Comparison of ENCODE assay signal across 27 mouse cellular contexts in genomic region chr14:8511276-8511675, GRCm38 (mm10).
A peak's percentile ranks its signal among the peaks of the same experiment; 100 is the strongest.
DNase-seq lines count a peak whose midpoint lies in the region; ATAC-seq and TF ChIP-seq lines count a peak whose summit lies in the region.
"Had no signal": no experiment of that assay in that cellular context is flagged by ENCODE, and none has a peak within 500 bp of the region (broad histone marks: within the 10 kb centered on the region; RNA-seq: fewer than 3 reads in every experiment).

No protein-coding gene starts in this region.

- peak overlapping the region; percentile 88 for H3K27ac ChIP-seq in forebrain, embryonic 15.5 days (replicated peaks)
- no peak overlapping the region for H3K27ac ChIP-seq in stomach, postnatal 0 days (replicated peaks)
- H3K27ac ChIP-seq: embryonic facial prominence, embryonic 10.5 days; embryonic facial prominence, embryonic 15.5 days; heart, embryonic 10.5 days; heart, embryonic 15.5 days; kidney, embryonic 15.5 days; limb, embryonic 12.5 days; lung, embryonic 15.5 days had no signal

- H3K4me3 ChIP-seq in forebrain, embryonic 15.5 days, result no peak overlapping the region
- no peak overlapping the region for H3K4me3 ChIP-seq in stomach, postnatal 0 days (ENCODE audit: low read depth, low read length)
- H3K4me3 ChIP-seq: embryonic facial prominence, embryonic 10.5 days; embryonic facial prominence, embryonic 15.5 days; heart, embryonic 10.5 days; heart, embryonic 15.5 days; kidney, embryonic 15.5 days; limb, embryonic 12.5 days; lung, embryonic 15.5 days had no signal

- peak; percentile 83 for ATAC-seq in forebrain, embryonic 15.5 days (replicated peaks)
- no peak for ATAC-seq in stomach, postnatal 0 days (ENCODE audit: low FRiP score, low TSS enrichment)
- ATAC-seq: hindbrain, embryonic 16.5 days; midbrain, embryonic 16.5 days; Patski had no signal

- no peak overlapping the region for H3K4me2 ChIP-seq in forebrain, embryonic 15.5 days (replicated peaks)
- no peak overlapping the region for H3K4me2 ChIP-seq in stomach, postnatal 0 days (replicated peaks; ENCODE audit: low read depth)
- H3K4me2 ChIP-seq: embryonic facial prominence, embryonic 15.5 days; heart, embryonic 15.5 days; kidney, embryonic 15.5 days; limb, embryonic 12.5 days; lung, embryonic 15.5 days; midbrain, embryonic 11.5 days had no signal

- H3K27me3 ChIP-seq in forebrain, embryonic 15.5 days, result no peaks in the 10 kb centered on the region
- no peaks in the 10 kb centered on the region for H3K27me3 ChIP-seq in stomach, postnatal 0 days (ENCODE audit: control insufficient read depth, insufficient read depth, low read length)
- H3K27me3 ChIP-seq: embryonic facial prominence, embryonic 15.5 days; heart, embryonic 15.5 days; kidney, embryonic 15.5 days; limb, embryonic 12.5 days; lung, embryonic 15.5 days had no signal

- no peak overlapping the region for H3K9ac ChIP-seq in forebrain, embryonic 15.5 days (replicated peaks)
- no peak overlapping the region for H3K9ac ChIP-seq in stomach, postnatal 0 days (ENCODE audit: low read length)
- H3K9ac ChIP-seq: embryonic facial prominence, embryonic 15.5 days; heart, embryonic 15.5 days; kidney, embryonic 15.5 days; limb, embryonic 12.5 days; lung, embryonic 15.5 days had no signal

- no peak for TF ChIP-seq EP300 in stomach, postnatal 0 days (optimal IDR thresholded peaks at IDR 0.05)

- H3K36me3 ChIP-seq in forebrain, embryonic 15.5 days, result no peaks in the 10 kb centered on the region
- no peaks in the 10 kb centered on the region for H3K36me3 ChIP-seq in stomach, postnatal 0 days (ENCODE audit: control insufficient read depth, insufficient read depth, low read length)
- H3K36me3 ChIP-seq: embryonic facial prominence, embryonic 10.5 days; embryonic facial prominence, embryonic 15.5 days; heart, embryonic 10.5 days; heart, embryonic 15.5 days; kidney, embryonic 15.5 days; limb, embryonic 12.5 days; lung, embryonic 15.5 days had no signal

- peak; percentile 14 to 72 for DNase-seq in layer of hippocampus, adult 18-20 months (ENCODE audit: low spot score in 2 of 2)
- DNase-seq in layer of hippocampus, adult 11-12 months (ENCODE audit: low spot score), result no peak
- DNase-seq in right cerebral cortex, postnatal 36 days (ENCODE audit: low spot score in 2 of 2), result peak; percentile 11 to 24
- no peak for DNase-seq in right cerebral cortex, postnatal 14 days
- no peak for DNase-seq in stomach, postnatal 0 days (ENCODE audit: low spot score)
- DNase-seq in ovary, postnatal 10 days (ENCODE audit: low spot score), result no peak
- DNase-seq in gastrocnemius, postnatal 10 days, result no peak
- DNase-seq: adrenal gland, postnatal 14 days; cerebellum, adult 2 months; cerebellum, postnatal 14 days; gastrocnemius, postnatal 25 days; kidney, adult 18-20 months; kidney, postnatal 25 days; right cerebral cortex, adult 18-20 months; thymus, postnatal 14 days had no signal

- no peak for TF ChIP-seq CTCF in stomach, postnatal 0 days (IDR thresholded peaks at IDR 0.05; ENCODE audit: low read depth)

- H3K9me3 ChIP-seq in forebrain, embryonic 15.5 days, result no peaks in the 10 kb centered on the region
- H3K9me3 ChIP-seq in stomach, postnatal 0 days (ENCODE audit: control insufficient read depth, low read length), result no peaks in the 10 kb centered on the region
- H3K9me3 ChIP-seq: embryonic facial prominence, embryonic 10.5 days; embryonic facial prominence, embryonic 15.5 days; heart, embryonic 10.5 days; heart, embryonic 15.5 days; kidney, embryonic 15.5 days; limb, embryonic 12.5 days; lung, embryonic 15.5 days had no signal

- 25% methylated on average over 4 of the region's 4 CpGs for WGBS in forebrain, embryonic 15.5 days
- WGBS in stomach, postnatal 0 days, result 67% methylated on average over 4 of the region's 4 CpGs

- H3K4me1 ChIP-seq in forebrain, embryonic 15.5 days, result peaks cover 45% of the 10 kb centered on the region
- no peaks in the 10 kb centered on the region for H3K4me1 ChIP-seq in stomach, postnatal 0 days (replicated peaks; ENCODE audit: control insufficient read depth, insufficient read depth)
- H3K4me1 ChIP-seq: embryonic facial prominence, embryonic 10.5 days; embryonic facial prominence, embryonic 15.5 days; heart, embryonic 10.5 days; heart, embryonic 15.5 days; kidney, embryonic 15.5 days; lung, embryonic 15.5 days had no signal

Comparison
In these comparisons a context has a peak if more than half of its experiments do, and no peak if none do; other contexts are left out.
1. DNase-seq: peak in layer of hippocampus, adult 18-20 months (2 of 2) and right cerebral cortex, postnatal 36 days (2 of 2); none in layer of hippocampus, adult 11-12 months (single experiment), right cerebral cortex, postnatal 14 days (single experiment), stomach, postnatal 0 days (single experiment), ovary, postnatal 10 days (single experiment) and gastrocnemius, postnatal 10 days (single experiment).